Mouse (Mus musculus) hindbrain, embryonic 16.5 days (tissue): Measurements from ENCODE around the gene Hist1h2bf. TPM values are rescaled to one million over a fixed set of nuclear protein-coding genes. Genes with fewer than 3 reads are reported as not detected.

Experiments
- ATAC-seq: fragments of 200-750 bp; cut with Nextera tagmentation; 2 replicates; pipeline ENCODE4 v1.8.0; 2017; ENCODE audit warnings: moderate TSS enrichment, moderate library complexity
- H3K27ac ChIP-seq: fragments of 300-500 bp; sonication (generic); 2 replicates; pipeline ENCODE4 v1.5.1; 2014; ENCODE audit warnings: low read depth, mild to moderate bottlenecking, control low read depth, low read length, moderate library complexity
- H3K27me3 ChIP-seq: fragments of 300-500 bp; sonication (generic); replicated peaks from 2 replicates; pipeline ENCODE4 v1.6.1; 2014; ENCODE audit warnings: low read length; ENCODE audit not compliant: control insufficient read depth, insufficient read depth
- H3K36me3 ChIP-seq: fragments of 300-500 bp; sonication (generic); 2 replicates; pipeline ENCODE4 v1.6.1; 2014; ENCODE audit warnings: mild to moderate bottlenecking, low read length, moderate library complexity, mixed read lengths; ENCODE audit not compliant: control insufficient read depth, insufficient read depth
- H3K4me1 ChIP-seq: fragments of 300-500 bp; sonication (generic); 2 replicates; pipeline ENCODE4 v1.6.1; 2014; ENCODE audit warnings: low read depth, low read length; ENCODE audit not compliant: control insufficient read depth, insufficient read depth
- H3K4me2 ChIP-seq: fragments of 300-500 bp; sonication (generic); 2 replicates; pipeline ENCODE4 v1.6.1; 2014; ENCODE audit warnings: mild to moderate bottlenecking, low read length, control low read depth, moderate library complexity
- H3K4me3 ChIP-seq: fragments of 300-500 bp; sonication (generic); 2 replicates; pipeline ENCODE4 v1.5.1; 2014; ENCODE audit warnings: mild to moderate bottlenecking, low read length, control low read depth, moderate library complexity
- H3K9ac ChIP-seq: fragments of 300-500 bp; sonication (generic); 2 replicates; pipeline ENCODE4 v1.6.1; 2014; ENCODE audit warnings: low read depth, mild to moderate bottlenecking, control low read depth, low read length, moderate library complexity
- H3K9me3 ChIP-seq: fragments of 300-500 bp; sonication (generic); 2 replicates; pipeline ENCODE4 v1.6.1; 2014; ENCODE audit warnings: mild to moderate bottlenecking, low read length, moderate library complexity; ENCODE audit not compliant: control insufficient read depth
- WGBS: fragments of 180-500 bp; shearing (Covaris S2); extraction: QIAGEN DNeasy Blood & Tissue Kit; methylation state at CpG from one replicate; pipeline ENCODE4 v1.1.7; 2014; 5-methylcytosine and 5-hydroxymethylcytosine counted together
- microRNA-seq: library from miRNA; unstranded; fragments of <30 nt; microRNA quantifications from one replicate; pipeline ENCODE4, GENCODE M21; 2017
- polyA plus RNA-seq: library from polyadenylated mRNA; unstranded; fragments of >200 nt; fragmentation: Nextera tagmentation; extraction: Ambion mirVana; gene quantifications from 2 replicates; pipeline ENCODE4 v1.2.1, GENCODE M21; 2015

Gene Hist1h2bf
- polyA plus RNA-seq, 1 experiment from 2014 or later: 0.44 TPM

GRCm38 (mm10) chr13:23523976-23524375, 50.0 kb downstream of the Hist1h2bf start:
- Histone ChIP-seq H3K27ac (no peak overlapping the region), H3K27me3 (no peaks in the 10 kb centered on the region), H3K4me2 (no peak overlapping the region), H3K9ac (no peak overlapping the region), H3K36me3 (no peaks in the 10 kb centered on the region), H3K4me3 (no peak overlapping the region), H3K9me3 (no peaks in the 10 kb centered on the region), H3K4me1 (peaks cover 5% of the 10 kb centered on the region; the same call in 1 of the 2 replicates)
- ATAC-seq: no peak
- 42% methylated on average over 5 of the region's 5 CpGs for WGBS

Small RNA genes lying within 50 kb of the gene (microRNA-seq; reads per million reads assigned to microRNA genes)
- gene Gm44297 (not detected), gene Gm44359 (not detected), gene Gm44394 (not detected)

Other genes starting within 250 kb of the Hist1h2bf start
- gene Zfp322a, start 205.0 kb downstream of the Hist1h2bf start, polyA plus RNA-seq: 46.2 and 48.2 TPM in 2 replicates
- gene Abt1, start 150.3 kb downstream of the Hist1h2bf start, polyA plus RNA-seq: 9.8 and 10.1 TPM in 2 replicates
- 0.09 and 0.20 TPM in 2 replicates for gene Btn1a1, start 108.3 kb downstream of the Hist1h2bf start, polyA plus RNA-seq
- 0.14 TPM in 1 of 2 replicates, not detected in the other for gene Btn2a2, start 85.3 kb downstream of the Hist1h2bf start, polyA plus RNA-seq
- gene Hist1h4h, start 43.1 kb downstream of the Hist1h2bf start, polyA plus RNA-seq: 2.6 and 2.7 TPM in 2 replicates
- not detected in 2 replicates for gene Hist1h2af, start 40.3 kb downstream of the Hist1h2bf start, polyA plus RNA-seq
- gene Hist1h3g, start 38.8 kb downstream of the Hist1h2bf start, polyA plus RNA-seq: 0.66 TPM in 1 of 2 replicates, not detected in the other
- 0.16 and 0.29 TPM in 2 replicates for gene Hist1h2bh, start 30.8 kb downstream of the Hist1h2bf start, polyA plus RNA-seq
- not detected in 2 replicates for gene Hist1h3f, start 30.1 kb downstream of the Hist1h2bf start, polyA plus RNA-seq
- gene Hist1h4f, start 22.5 kb downstream of the Hist1h2bf start, polyA plus RNA-seq: 0.59 TPM in 1 of 2 replicates, not detected in the other
- 0.07 and 0.10 TPM in 2 replicates for gene Hist1h1d, start 20.9 kb downstream of the Hist1h2bf start, polyA plus RNA-seq
- 0.85 and 0.97 TPM in 2 replicates for gene Hist1h3e, start 11.8 kb downstream of the Hist1h2bf start, polyA plus RNA-seq
- gene Hist1h2ae, start 3.0 kb downstream of the Hist1h2bf start, polyA plus RNA-seq: 9.4 and 14.5 TPM in 2 replicates
- gene Hist1h2bg, start 2.8 kb downstream of the Hist1h2bf start, polyA plus RNA-seq: 0.79 and 1.4 TPM in 2 replicates
- gene Hist1h2ad, start 185 bp upstream of the Hist1h2bf start, polyA plus RNA-seq: 0.57 and 1.3 TPM in 2 replicates
- gene Hist1h3d, start 1.6 kb upstream of the Hist1h2bf start, polyA plus RNA-seq: 0.85 and 1.3 TPM in 2 replicates
- 27.6 and 30.0 TPM in 2 replicates for gene Hist1h4d, start 7.4 kb upstream of the Hist1h2bf start, polyA plus RNA-seq
- gene Hist1h2be, start 46.9 kb upstream of the Hist1h2bf start, polyA plus RNA-seq: 1.0 and 1.1 TPM in 2 replicates
- gene Hist1h1e, start 48.4 kb upstream of the Hist1h2bf start, polyA plus RNA-seq: 4.0 and 5.0 TPM in 2 replicates
- 0.26 and 0.30 TPM in 2 replicates for gene Hist1h2ac, start 109.8 kb upstream of the Hist1h2bf start, polyA plus RNA-seq
- 20.4 and 24.8 TPM in 2 replicates for gene Hist1h2bc, start 110.0 kb upstream of the Hist1h2bf start, polyA plus RNA-seq
- not detected in 2 replicates for gene Hist1h1t, start 121.6 kb upstream of the Hist1h2bf start, polyA plus RNA-seq
- 2.0 and 2.5 TPM in 2 replicates for gene Hist1h4c, start 124.3 kb upstream of the Hist1h2bf start, polyA plus RNA-seq
- 5.4 and 6.7 TPM in 2 replicates for gene Hfe, start 136.7 kb upstream of the Hist1h2bf start, polyA plus RNA-seq
- gene Hist1h1c, start 164.6 kb upstream of the Hist1h2bf start, polyA plus RNA-seq: 8.6 and 10.8 TPM in 2 replicates
- gene Hist1h3c, start 171.4 kb upstream of the Hist1h2bf start, polyA plus RNA-seq: 0.70 and 1.2 TPM in 2 replicates
- 0.49 and 0.66 TPM in 2 replicates for gene Hist1h2bb, start 172.5 kb upstream of the Hist1h2bf start, polyA plus RNA-seq
- gene Hist1h2ab, start 176.9 kb upstream of the Hist1h2bf start, polyA plus RNA-seq: 3.7 and 6.8 TPM in 2 replicates
- 1.7 and 2.7 TPM in 2 replicates for gene Hist1h3b, start 178.1 kb upstream of the Hist1h2bf start, polyA plus RNA-seq
- gene Hist1h4b, start 182.8 kb upstream of the Hist1h2bf start, polyA plus RNA-seq: 1.1 TPM in 1 of 2 replicates, not detected in the other
- not detected in 2 replicates for gene Hist1h4a, start 187.0 kb upstream of the Hist1h2bf start, polyA plus RNA-seq
- 0.89 and 1.2 TPM in 2 replicates for gene Hist1h3a, start 188.2 kb upstream of the Hist1h2bf start, polyA plus RNA-seq
- 0.44 TPM in 1 of 2 replicates, not detected in the other for gene Hist1h1a, start 189.5 kb upstream of the Hist1h2bf start, polyA plus RNA-seq
- gene Trim38, start 195.7 kb upstream of the Hist1h2bf start, polyA plus RNA-seq: 0.07 TPM in 1 of 2 replicates, not detected in the other
- not detected in 2 replicates for gene Slc17a2, start 232.8 kb upstream of the Hist1h2bf start, polyA plus RNA-seq